Mouse (Mus musculus) brain, adult 2 months (tissue): ENCODE results near the gene Tas2r115.
"Not testable (repeated sequence)": the region's sequence is repeated elsewhere in the genome, so short reads cannot be mapped to it uniquely, and the experiment has no call there.

Experiments
- DNase-seq: peaks from one replicate; pipeline ENCODE4 v3.0.0; 2011; ENCODE audit warnings: low read depth, low spot score

Gene Tas2r115

GRCm38 (mm10) chr6:132737935-132738334 lies at the start of gene Tas2r115:
TSS of gene Tas2r115 (minus strand) at chr6:132738035.
- no peak for DNase-seq

- no peak for DNase-seq
These were observed 40.2 kb upstream of the Tas2r115 start, which contains the start of gene Tas2r136 for GRCm38 (mm10) chr6:132778062-132778461. TSS of gene Tas2r136 (minus strand) at chr6:132778162.

- no peak for DNase-seq
These were observed 24.0 kb upstream of the Tas2r115 start, which contains the start of gene Tas2r102 for GRCm38 (mm10) chr6:132761831-132762230. TSS of gene Tas2r102 (plus strand) at chr6:132762131.

- no peak for DNase-seq
These were observed 16.6 kb upstream of the Tas2r115 start, which contains the start of gene Tas2r124 for GRCm38 (mm10) chr6:132754430-132754829. TSS of gene Tas2r124 (plus strand) at chr6:132754730.

GRCm38 (mm10) chr6:132750206-132750605 lies 12.4 kb upstream of the Tas2r115 start:
- peak; percentile 59 for DNase-seq

GRCm38 (mm10) chr6:132711828-132712227 lies 26.0 kb downstream of the Tas2r115 start, which contains the start of gene Tas2r122:
TSS of gene Tas2r122 (minus strand) at chr6:132711928.
- DNase-seq: no peak

GRCm38 (mm10) chr6:132700907-132701306 lies 36.9 kb downstream of the Tas2r115 start, which contains the start of gene Tas2r121:
TSS of gene Tas2r121 (minus strand) at chr6:132701007.
- DNase-seq: no peak

- DNase-seq: not testable (repeated sequence)
These were observed 46.2 kb downstream of the Tas2r115 start for GRCm38 (mm10) chr6:132691596-132691995.
